Mouse (Mus musculus) megakaryocyte, embryonic 14.5 days (primary cell): Measurements from ENCODE around the gene Ankrd28.

Experiments used
- FLI1 ChIP-seq: IDR thresholded peaks from 2 replicates; pipeline ENCODE4 v1.6.1; 2012; ENCODE audit warnings: low read length, inconsistent platforms, mixed read lengths
- GATA1 ChIP-seq: IDR thresholded peaks from 3 replicates; pipeline ENCODE4 v1.6.1; 2012; ENCODE audit warnings: mixed read lengths, low read length, inconsistent platforms, borderline replicate concordance

DNA sequence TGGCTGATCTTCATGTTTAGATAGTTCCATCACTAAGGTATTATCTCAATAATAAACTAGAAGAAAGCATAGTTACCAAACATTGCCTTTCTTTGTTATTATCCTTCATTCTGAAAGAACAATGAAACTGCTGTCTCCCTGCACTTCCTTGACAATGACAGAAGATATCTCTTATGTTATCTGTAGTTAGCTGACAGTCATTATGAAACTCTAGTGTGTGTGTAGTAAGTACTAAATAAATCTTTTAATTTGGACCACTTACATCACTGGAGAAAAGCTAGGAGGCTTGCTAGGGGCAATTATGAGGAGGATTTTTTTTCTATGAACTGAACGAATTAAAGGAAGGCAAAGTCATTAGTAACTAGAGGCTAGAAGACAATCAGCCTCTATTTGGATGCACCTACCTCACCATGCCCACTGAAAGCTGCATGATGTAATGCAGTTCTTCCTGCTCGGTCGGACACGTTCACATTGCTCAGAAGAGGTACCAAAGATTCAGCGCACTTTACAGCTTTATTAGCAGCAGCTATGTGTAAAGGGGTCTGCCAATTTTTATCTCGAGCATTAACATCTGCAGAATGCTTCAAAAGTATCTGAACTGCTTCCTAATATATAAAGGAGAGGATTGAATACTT, 82.1 kb downstream of the Ankrd28 start:
- no peak for TF ChIP-seq GATA1
- no peak for TF ChIP-seq FLI1
